Mouse (Mus musculus) spleen, adult 12 weeks (tissue): Measurements from ENCODE around the gene Dera.

Source experiments
- DNase-seq: peaks from one replicate; pipeline ENCODE4 v3.0.0; 2022; ENCODE audit warnings: low spot score

Dera gene

DNA sequence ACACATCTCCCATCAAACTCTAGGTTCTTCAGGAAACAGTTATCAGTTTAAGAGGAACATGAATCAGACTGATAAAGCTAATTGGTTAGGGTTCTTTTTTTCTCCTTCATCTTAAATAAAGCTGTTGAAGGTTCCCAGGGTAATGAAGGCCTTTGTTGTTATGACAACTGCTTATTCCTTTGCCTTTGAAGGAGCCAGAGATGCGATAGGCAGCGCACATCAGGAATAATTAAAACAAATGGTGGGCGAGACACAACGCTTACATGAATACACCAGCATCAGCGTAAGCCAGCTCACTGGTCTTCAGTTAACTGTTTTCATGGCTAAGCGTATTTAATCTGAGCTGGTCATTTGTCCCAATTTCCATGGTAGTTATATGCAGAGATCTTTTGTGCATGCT is 132.9 kb downstream of the Dera start:
- no peak for DNase-seq

DNA sequence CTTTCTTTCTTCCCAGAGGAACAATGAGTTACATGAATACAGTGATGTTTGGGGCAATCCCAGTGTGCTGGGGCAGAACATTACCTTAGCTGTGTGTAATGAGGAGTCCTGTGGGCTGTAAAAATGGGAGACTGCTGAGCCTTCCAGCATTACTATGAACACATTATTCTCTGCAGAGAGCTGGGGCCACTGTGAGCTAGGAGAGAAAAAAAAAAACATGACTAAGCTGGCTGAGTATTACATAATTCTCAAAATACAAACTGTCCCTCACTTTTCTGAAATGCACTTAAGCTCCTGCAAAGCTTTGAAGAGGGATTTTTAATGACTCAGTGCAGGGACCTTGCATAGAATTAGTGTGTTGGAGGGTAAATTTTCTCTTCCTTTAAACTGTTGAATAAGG is 143.3 kb downstream of the Dera start:
- no peak for DNase-seq

- no peak for DNase-seq
Observed at GRCm38 (mm10) chr6:137901255-137901654, 146.9 kb downstream of the Dera start.
